In genomic region chr4:137376778-137377177, GRCm38 (mm10) we compare ENCODE assay signal across 28 mouse cellular contexts. TPM values are rescaled to one million over a fixed set of nuclear protein-coding genes. Genes with fewer than 3 reads are reported as not detected.
DNase-seq lines count a peak whose midpoint lies in the region; ATAC-seq and TF ChIP-seq lines count a peak whose summit lies in the region.
"Had no signal": no experiment of that assay in that cellular context is flagged by ENCODE, and none has a peak within 500 bp of the region (broad histone marks: within the 10 kb centered on the region; RNA-seq: fewer than 3 reads in every experiment).

No protein-coding gene starts in this region.

- H3K27me3 ChIP-seq in hindbrain, postnatal 0 days (ENCODE audit: insufficient read depth, low read length) = no peaks in the 10 kb centered on the region
- H3K27me3 ChIP-seq in hindbrain, embryonic 13.5 days = no peaks in the 10 kb centered on the region
- no peaks in the 10 kb centered on the region for H3K27me3 ChIP-seq in lung, postnatal 0 days (replicated peaks; ENCODE audit: insufficient read depth, low read length)
- no peaks in the 10 kb centered on the region for H3K27me3 ChIP-seq in splenic B cell, adult 2 months (ENCODE audit: control insufficient read depth, insufficient read depth, low read length, poor library complexity, severe bottlenecking)
- H3K27me3 ChIP-seq in forebrain, embryonic 10.5 days (ENCODE audit: poor library complexity, severe bottlenecking) = no peaks in the 10 kb centered on the region
- H3K27me3 ChIP-seq: embryonic facial prominence, embryonic 12.5 days; heart, embryonic 15.5 days had no signal

- H3K36me3 ChIP-seq in hindbrain, postnatal 0 days (ENCODE audit: insufficient read depth, low read length) = no peaks in the 10 kb centered on the region
- no peaks in the 10 kb centered on the region for H3K36me3 ChIP-seq in hindbrain, embryonic 13.5 days
- no peaks in the 10 kb centered on the region for H3K36me3 ChIP-seq in lung, postnatal 0 days (ENCODE audit: insufficient read depth, low read length)
- H3K36me3 ChIP-seq in splenic B cell, adult 2 months (ENCODE audit: control insufficient read depth, insufficient read depth, low read length, poor library complexity, severe bottlenecking) = no peaks in the 10 kb centered on the region
- no peaks in the 10 kb centered on the region for H3K36me3 ChIP-seq in forebrain, embryonic 10.5 days (replicated peaks)
- H3K36me3 ChIP-seq: embryonic facial prominence, embryonic 12.5 days; heart, embryonic 15.5 days; limb, embryonic 10.5 days; midbrain, embryonic 10.5 days had no signal

- H3K27ac ChIP-seq in hindbrain, postnatal 0 days = no peak overlapping the region
- H3K27ac ChIP-seq in hindbrain, embryonic 13.5 days = no peak overlapping the region
- no peak overlapping the region for H3K27ac ChIP-seq in lung, postnatal 0 days (ENCODE audit: low read length)
- no peak overlapping the region for H3K27ac ChIP-seq in forebrain, embryonic 10.5 days
- H3K27ac ChIP-seq: embryonic facial prominence, embryonic 12.5 days; heart, embryonic 15.5 days; left cerebral cortex, adult 2 months; limb, embryonic 10.5 days; midbrain, embryonic 10.5 days had no signal

- ATAC-seq in hindbrain, postnatal 0 days = no peak
- no peak for ATAC-seq in hindbrain, embryonic 13.5 days (ENCODE audit: low FRiP score)
- ATAC-seq in lung, postnatal 0 days = peak; percentile 53
- ATAC-seq in common myeloid progenitor, adult 5-6 weeks (replicated peaks; ENCODE audit: low read depth, poor library complexity, severe bottlenecking) = peak; percentile 23

- no peak overlapping the region for H3K4me2 ChIP-seq in hindbrain, postnatal 0 days (ENCODE audit: low read depth, low read length)
- no peak overlapping the region for H3K4me2 ChIP-seq in hindbrain, embryonic 13.5 days
- no peak overlapping the region for H3K4me2 ChIP-seq in lung, postnatal 0 days (replicated peaks; ENCODE audit: low read depth, low read length)
- H3K4me2 ChIP-seq: embryonic facial prominence, embryonic 12.5 days; heart, embryonic 15.5 days had no signal

- no peak for DNase-seq in hindbrain, postnatal 0 days (ENCODE audit: low spot score)
- DNase-seq in lung, postnatal 0 days (ENCODE audit: low spot score) = peak; percentile 64
- DNase-seq in lung, postnatal 4 days = no peak
- DNase-seq in splenic B cell, adult 2 months (ENCODE audit: low read depth, low spot score) = peak; percentile 28
- DNase-seq in forebrain, embryonic 10.5 days (ENCODE audit: extremely low spot score, low spot score) = no peak
- DNase-seq: cerebellum, adult 9-10 months; heart, adult 18-20 months; kidney, adult 2 months; kidney, postnatal 14 days; layer of hippocampus, adult 9-11 months; lung, postnatal 10 days; thymus, adult 18-20 months had no signal

- H3K4me3 ChIP-seq in hindbrain, postnatal 0 days (ENCODE audit: low read length) = no peak overlapping the region
- no peak overlapping the region for H3K4me3 ChIP-seq in hindbrain, embryonic 13.5 days
- H3K4me3 ChIP-seq in lung, postnatal 0 days (ENCODE audit: low read depth, low read length) = no peak overlapping the region
- H3K4me3 ChIP-seq in forebrain, embryonic 10.5 days = no peak overlapping the region
- H3K4me3 ChIP-seq: embryonic facial prominence, embryonic 12.5 days; heart, embryonic 15.5 days; left cerebral cortex, adult 2 months; limb, embryonic 10.5 days; midbrain, embryonic 10.5 days had no signal

- no peak overlapping the region for H3K9ac ChIP-seq in hindbrain, postnatal 0 days (replicated peaks; ENCODE audit: low read length)
- H3K9ac ChIP-seq in hindbrain, embryonic 13.5 days = no peak overlapping the region
- H3K9ac ChIP-seq in lung, postnatal 0 days (replicated peaks; ENCODE audit: low read depth) = no peak overlapping the region
- H3K9ac ChIP-seq: embryonic facial prominence, embryonic 12.5 days; heart, embryonic 15.5 days had no signal

- no peaks in the 10 kb centered on the region for H3K4me1 ChIP-seq in hindbrain, postnatal 0 days (ENCODE audit: insufficient read depth, low read length)
- H3K4me1 ChIP-seq in hindbrain, embryonic 13.5 days (replicated peaks) = 0 out of 2 replicates have a peak, but pooled peaks cover 5% of the 10 kb centered on the region
- H3K4me1 ChIP-seq in lung, postnatal 0 days (ENCODE audit: insufficient read depth, low read depth, low read length) = 0 out of 2 replicates have a peak, but pooled peaks cover 5% of the 10 kb centered on the region
- H3K4me1 ChIP-seq in forebrain, embryonic 10.5 days = peaks cover 35% of the 10 kb centered on the region

- no peaks in the 10 kb centered on the region for H3K9me3 ChIP-seq in hindbrain, postnatal 0 days (ENCODE audit: low read length)
- no peaks in the 10 kb centered on the region for H3K9me3 ChIP-seq in hindbrain, embryonic 13.5 days
- H3K9me3 ChIP-seq in lung, postnatal 0 days (ENCODE audit: low read length) = no peaks in the 10 kb centered on the region
- H3K9me3 ChIP-seq in forebrain, embryonic 10.5 days = no peaks in the 10 kb centered on the region
- H3K9me3 ChIP-seq: embryonic facial prominence, embryonic 12.5 days; heart, embryonic 15.5 days; limb, embryonic 10.5 days; midbrain, embryonic 10.5 days had no signal

- TF ChIP-seq EP300 in lung, postnatal 0 days (IDR thresholded peaks at IDR 0.05) = no peak

- WGBS in hindbrain, postnatal 0 days = 65% methylated on average over 2 of the region's 2 CpGs
- 75% methylated on average over 2 of the region's 2 CpGs for WGBS in hindbrain, embryonic 13.5 days
- 22% methylated on average over 2 of the region's 2 CpGs for WGBS in lung, postnatal 0 days
- WGBS in forebrain, embryonic 10.5 days = 86% methylated on average over 2 of the region's 2 CpGs

- TF ChIP-seq CTCF in hindbrain, postnatal 0 days (IDR thresholded peaks at IDR 0.05; ENCODE audit: low read depth) = 0 out of 2 replicates have a peak, but pooled peaks have one; percentile 14
- peak; percentile 25; the same call in 1 of the 2 replicates for TF ChIP-seq CTCF in lung, postnatal 0 days (IDR thresholded peaks at IDR 0.05)

RNA-seq across cellular contexts. Expression of gene Cdc42, which starts 19.3 kb away (rescaled TPM):
- 394 and 490 TPM in 2 replicates for total RNA-seq in hindbrain, postnatal 0 days (2014; rRNA removed)
- polyA plus RNA-seq in hindbrain, postnatal 0 days (2015; fragmentation: Nextera tagmentation; extraction: Ambion mirVana) = 1,008 and 1,049 TPM in 2 replicates
- 840 and 841 TPM in 2 replicates for polyA plus RNA-seq in hindbrain, embryonic 13.5 days (2015; fragmentation: Nextera tagmentation; extraction: Ambion mirVana)
- polyA plus RNA-seq in lung, postnatal 0 days (2015; fragmentation: Nextera tagmentation; extraction: Ambion mirVana) = 545 and 582 TPM in 2 replicates
- total RNA-seq in common myeloid progenitor, adult 5-6 weeks (2017) = 481 and 507 TPM in 2 replicates
- 567 and 573 TPM in 2 replicates for polyA plus RNA-seq in forebrain, embryonic 10.5 days (2016; fragmentation: Nextera tagmentation; extraction: Ambion mirVana)

RNA-seq across cellular contexts. Expression of gene Cela3a, which starts 32.8 kb away (rescaled TPM):
- total RNA-seq in hindbrain, postnatal 0 days (2014; rRNA removed) = not detected in 2 replicates
- polyA plus RNA-seq in hindbrain, postnatal 0 days (2015; fragmentation: Nextera tagmentation; extraction: Ambion mirVana) = not detected in 2 replicates
- not detected in 2 replicates for polyA plus RNA-seq in hindbrain, embryonic 13.5 days (2015; fragmentation: Nextera tagmentation; extraction: Ambion mirVana)
- polyA plus RNA-seq in lung, postnatal 0 days (2015; fragmentation: Nextera tagmentation; extraction: Ambion mirVana) = not detected in 2 replicates
- not detected in 2 replicates for total RNA-seq in common myeloid progenitor, adult 5-6 weeks (2017)
- not detected in 2 replicates for polyA plus RNA-seq in forebrain, embryonic 10.5 days (2016; fragmentation: Nextera tagmentation; extraction: Ambion mirVana)
- total RNA-seq: adrenal gland, adult 2 months; gastrocnemius, adult 18-20 months; heart, adult 18-20 months; hematopoietic stem cell, adult 5-6 weeks; left cerebral cortex, adult 2 months; liver, adult 2 months; monocyte, adult 5-6 weeks had no signal
- polyA plus RNA-seq: adrenal gland, adult 2 months; C2C12; embryonic facial prominence, embryonic 12.5 days; heart, embryonic 15.5 days; kidney, adult 2 months; limb, embryonic 10.5 days; liver, adult 2 months; midbrain, embryonic 10.5 days; neural tube, embryonic 11.5 days; small intestine, adult 2 months; urinary bladder, adult 2 months had no signal

RNA-seq across cellular contexts. Expression of gene Cela3b, which starts 53.6 kb away (rescaled TPM):
- not detected in 2 replicates for total RNA-seq in hindbrain, postnatal 0 days (2014; rRNA removed)
- not detected in 2 replicates for polyA plus RNA-seq in hindbrain, postnatal 0 days (2015; fragmentation: Nextera tagmentation; extraction: Ambion mirVana)
- polyA plus RNA-seq in hindbrain, embryonic 13.5 days (2015; fragmentation: Nextera tagmentation; extraction: Ambion mirVana) = not detected in 2 replicates
- not detected in 2 replicates for polyA plus RNA-seq in lung, postnatal 0 days (2015; fragmentation: Nextera tagmentation; extraction: Ambion mirVana)
- not detected in 2 replicates for total RNA-seq in common myeloid progenitor, adult 5-6 weeks (2017)
- polyA plus RNA-seq in forebrain, embryonic 10.5 days (2016; fragmentation: Nextera tagmentation; extraction: Ambion mirVana) = not detected in 2 replicates
- total RNA-seq: adrenal gland, adult 2 months; heart, adult 18-20 months; hematopoietic stem cell, adult 5-6 weeks; left cerebral cortex, adult 2 months; monocyte, adult 5-6 weeks had no signal
- polyA plus RNA-seq: C2C12; embryonic facial prominence, embryonic 12.5 days; heart, embryonic 15.5 days; kidney, adult 2 months; limb, embryonic 10.5 days; midbrain, embryonic 10.5 days; neural tube, embryonic 11.5 days; urinary bladder, adult 2 months had no signal

Comparison
In these comparisons a context has a peak if more than half of its experiments do, and no peak if none do; other contexts are left out.
1. DNase-seq: peak in lung, postnatal 0 days (single experiment) and splenic B cell, adult 2 months (single experiment); none in hindbrain, postnatal 0 days (single experiment), lung, postnatal 4 days (0 of 2) and forebrain, embryonic 10.5 days (single experiment).
2. ATAC-seq: peak in lung, postnatal 0 days (single experiment) and common myeloid progenitor, adult 5-6 weeks (single experiment); none in hindbrain, postnatal 0 days (single experiment) and hindbrain, embryonic 13.5 days (single experiment).